Mouse (Mus musculus) cortical plate, adult 2 months (tissue): ENCODE results near the gene Zfp451.

ENCODE experiments used
- CTCF ChIP-seq: fragments of 200-500 bp; IDR thresholded peaks from 2 replicates; pipeline ENCODE4 v1.5.1; 2011; ENCODE audit warnings: mild to moderate bottlenecking, control low read depth, low read length; ENCODE audit not compliant: insufficient read depth; ENCODE audit errors: extremely low read depth
- POLR2A ChIP-seq: fragments of 200-500 bp; IDR thresholded peaks from 2 replicates; pipeline ENCODE4 v1.6.1; 2011; ENCODE audit warnings: mild to moderate bottlenecking, low read length, control low read depth; ENCODE audit not compliant: insufficient read depth; ENCODE audit errors: extremely low read depth

DNA sequence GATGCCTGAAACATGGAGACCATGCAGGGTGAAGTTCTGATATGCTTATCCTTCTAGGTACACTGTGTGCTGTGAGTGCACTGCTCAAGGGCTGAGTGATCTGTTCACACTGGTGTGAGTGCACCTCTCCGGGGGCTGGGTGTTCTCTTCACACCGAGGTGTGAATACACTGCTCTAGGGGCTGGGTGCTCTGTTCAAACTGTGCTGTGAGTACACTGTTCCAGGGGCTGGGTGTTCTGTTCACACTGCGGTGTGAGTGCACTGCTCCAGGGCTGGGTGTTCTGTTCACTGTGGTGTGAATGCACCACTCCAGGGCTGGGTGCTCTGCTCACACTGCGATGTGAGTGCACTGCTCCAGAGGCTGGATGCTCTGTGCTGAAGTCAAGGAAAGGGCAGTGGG lies 68.5 kb downstream of the Zfp451 start:
- no peak for TF ChIP-seq POLR2A
- no peak for TF ChIP-seq CTCF
